Mouse (Mus musculus) ES-E14 (cell line): ENCODE measurements around the gene 6430531B16Rik. TPM values are rescaled to one million over a fixed set of nuclear protein-coding genes. Genes with fewer than 3 reads are reported as not detected.
A peak's percentile ranks its signal among the peaks of the same experiment; 100 is the strongest.

Experiments used
- DNase-seq: peaks from one replicate; pipeline ENCODE4 v3.0.0-alpha.2; 2013; ENCODE audit warnings: low read depth, low spot score
- H3K27ac ChIP-seq: 2 replicates; pipeline ENCODE4 v1.5.1; 2012; ENCODE audit warnings: low read depth, mild to moderate bottlenecking, low read length, moderate library complexity, mixed read lengths; ENCODE audit not compliant: poor library complexity, insufficient read depth, severe bottlenecking
- H3K36me3 ChIP-seq: 2 replicates; pipeline ENCODE4 v1.6.1; 2012; ENCODE audit warnings: mild to moderate bottlenecking, low read length, moderate library complexity, mixed read lengths; ENCODE audit not compliant: control insufficient read depth, poor library complexity, insufficient read depth, severe bottlenecking
- H3K4me1 ChIP-seq, 2 experiments: fragments of 150-350 bp in 1 of 2; sonication (generic) in 1 of 2; 2 replicates each; pipeline ENCODE4 v1.6.1; 2012; ENCODE audit warnings: low read length in 2 of 2, mild to moderate bottlenecking in 1 of 2, mixed read lengths in 1 of 2; ENCODE audit not compliant: control insufficient read depth in 2 of 2, insufficient read depth in 2 of 2, poor library complexity in 1 of 2
- H3K4me3 ChIP-seq, 2 experiments: fragments of 150-350 bp in 1 of 2; sonication (generic) in 1 of 2; 2 replicates each; pipeline ENCODE4 v1.5.1; 2012; ENCODE audit warnings: low read length in 2 of 2, low read depth in 1 of 2, mild to moderate bottlenecking in 1 of 2, mixed read lengths in 1 of 2; ENCODE audit not compliant: insufficient read depth in 1 of 2, poor library complexity in 1 of 2, severe bottlenecking in 1 of 2
- H3K9ac ChIP-seq: 2 replicates; pipeline ENCODE4 v1.6.1; 2012; ENCODE audit warnings: low read depth, mild to moderate bottlenecking, low read length, mixed read lengths; ENCODE audit not compliant: poor library complexity, insufficient read depth, severe bottlenecking
- H3K9me3 ChIP-seq: fragments of 150-350 bp; sonication (generic); 2 replicates; pipeline ENCODE4 v1.6.1; 2012; ENCODE audit warnings: low read depth, mild to moderate bottlenecking, low read length; ENCODE audit not compliant: control insufficient read depth, insufficient read depth
- CHD2 ChIP-seq: IDR thresholded peaks from 2 replicates; pipeline ENCODE4 v1.6.1; 2014; ENCODE audit warnings: mild to moderate bottlenecking, low read depth, low read length, inconsistent platforms
- HCFC1 ChIP-seq: IDR thresholded peaks from 2 replicates; pipeline ENCODE4 v1.6.1; 2012; ENCODE audit warnings: low read length, inconsistent platforms, borderline replicate concordance; ENCODE audit not compliant: insufficient read depth
- MAFK ChIP-seq: IDR thresholded peaks from 2 replicates; pipeline ENCODE4 v1.6.1; 2014; ENCODE audit warnings: mild to moderate bottlenecking, low read depth, low read length, inconsistent platforms; ENCODE audit not compliant: insufficient read depth
- ZC3H11A ChIP-seq: IDR thresholded peaks from 2 replicates; pipeline ENCODE4 v1.6.1; 2012; ENCODE audit warnings: low read depth, mild to moderate bottlenecking, inconsistent platforms, low read length, borderline replicate concordance
- ZNF384 ChIP-seq: IDR thresholded peaks from 2 replicates; pipeline ENCODE4 v1.6.1; 2012; ENCODE audit warnings: low read depth, low read length, inconsistent platforms
- in situ Hi-C, 2 experiments: fragments of 600-800 bp; cut with MboI; formaldehyde crosslinking; loops; one replicate each; pipeline ENCODE4 v1.15.1; 2025; ENCODE audit warnings: low sequenced_read_pairs in 2 of 2, inconsistent platforms in 1 of 2; ENCODE audit not compliant: unreplicated experiment in 2 of 2
- total RNA-seq: library from RNA; depleted of rRNA; stranded (reverse); fragments of 300-350 nt; gene quantifications from 2 replicates; pipeline ENCODE4 v1.2.3, GENCODE M21; 2012

Gene 6430531B16Rik
- total RNA-seq, 1 experiment = 1.8 TPM

- H3K36me3 ChIP-seq = peaks cover 38% of the 10 kb centered on the region; the same call in 1 of the 2 replicates
- H3K9ac ChIP-seq = no peak overlapping the region
- H3K4me3 ChIP-seq = no peak overlapping the region
- no peak for TF ChIP-seq CHD2
- TF ChIP-seq HCFC1 = no peak
- TF ChIP-seq ZC3H11A = no peak
- TF ChIP-seq ZNF384 = no peak
- no peak for TF ChIP-seq MAFK
- in situ Hi-C loops = no loop called here
- H3K4me1 ChIP-seq = no peaks in the 10 kb centered on the region
- H3K9me3 ChIP-seq = peaks cover 2% of the 10 kb centered on the region; the same call in 1 of the 2 replicates
- DNase-seq = no peak
- H3K27ac ChIP-seq = no peak overlapping the region
Observed at GRCm38 (mm10) chr7:140004666-140005065, 26.1 kb upstream of the 6430531B16Rik start.

- no peak for DNase-seq
- Histone ChIP-seq H3K36me3 (peaks cover 47% of the 10 kb centered on the region; the same call in 1 of the 2 replicates), H3K4me1 (no peaks in the 10 kb centered on the region), H3K27ac (no peak overlapping the region), H3K9ac (no peak overlapping the region), H3K9me3 (no peaks in the 10 kb centered on the region), H3K4me3 (no peak overlapping the region)
- TF ChIP-seq ZNF384 = no peak
- no peak for TF ChIP-seq MAFK
- no peak for TF ChIP-seq ZC3H11A
- TF ChIP-seq HCFC1 = no peak
- no peak for TF ChIP-seq CHD2
- in situ Hi-C loops = no loop called here
Observed at GRCm38 (mm10) chr7:140001086-140001740, 22.7 kb upstream of the 6430531B16Rik start.

GRCm38 (mm10) chr7:139998691-139999350 lies 20.3 kb upstream of the 6430531B16Rik start:
- H3K4me1 ChIP-seq = no peaks in the 10 kb centered on the region
- no peaks in the 10 kb centered on the region for H3K9me3 ChIP-seq
- H3K9ac ChIP-seq = no peak overlapping the region
- in situ Hi-C loops = no loop called here
- DNase-seq = no peak
- H3K27ac ChIP-seq = no peak overlapping the region
- H3K36me3 ChIP-seq = peaks cover 34% of the 10 kb centered on the region; the same call in 1 of the 2 replicates
- no peak overlapping the region for H3K4me3 ChIP-seq
- no peak for TF ChIP-seq MAFK
- TF ChIP-seq ZC3H11A = no peak
- TF ChIP-seq ZNF384 = no peak
- no peak for TF ChIP-seq CHD2
- TF ChIP-seq HCFC1 = no peak

DNA sequence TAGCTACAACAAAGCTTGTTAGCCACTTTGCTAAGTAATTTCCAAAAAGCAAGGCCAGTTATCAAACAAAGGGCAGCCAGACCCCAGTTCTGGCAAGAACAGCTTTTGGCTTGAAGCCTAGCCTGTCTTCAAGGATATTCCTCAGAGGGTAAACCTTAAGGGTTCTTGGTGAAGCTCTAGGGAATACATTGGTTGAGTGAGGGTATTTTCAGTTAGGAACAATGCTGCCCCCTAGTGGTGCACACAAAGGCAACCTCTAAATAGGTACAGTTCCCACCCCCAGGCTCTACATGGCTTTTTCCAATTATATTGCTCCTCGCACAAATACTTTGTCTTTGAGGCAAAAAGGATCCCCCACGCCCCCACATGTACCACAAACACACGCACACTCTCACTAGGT lies 16.1 kb upstream of the 6430531B16Rik start:
- H3K36me3 ChIP-seq = peaks cover 20% of the 10 kb centered on the region; the same call in 1 of the 2 replicates
- DNase-seq = peak; percentile 65
- no peak overlapping the region for H3K9ac ChIP-seq
- H3K9me3 ChIP-seq = no peaks in the 10 kb centered on the region
- TF ChIP-seq ZC3H11A (peak; percentile 77; the same call in 1 of the 2 replicates), CHD2 (no peak), MAFK (no peak), HCFC1 (no peak)
- in situ Hi-C loops = loop anchor here in 1 of 2 experiments (5.0 kb wide), 1 partner anchor 92 kb away; no protein-coding TSS in a partner anchor
- no peak overlapping the region for H3K27ac ChIP-seq
- peaks cover 0 to 3% of the 10 kb centered on the region in 2 experiments; a peak in 1 of 4 replicates for H3K4me1 ChIP-seq
- H3K4me3 ChIP-seq = no peak overlapping the region
